Mouse (Mus musculus) macrophage (primary cell): Measurements from ENCODE around the gene Ptgis. TPM values are rescaled to one million over a fixed set of nuclear protein-coding genes. Genes with fewer than 3 reads are reported as not detected.

Experiments used
- H3K27ac ChIP-seq: fragments of 350-480 bp; formaldehyde crosslinking; 2 replicates; pipeline ENCODE4 v1.9.0; 2021
- H3K36me3 ChIP-seq: fragments of 350-480 bp; formaldehyde crosslinking; 2 replicates; pipeline ENCODE4 v1.9.0; 2021; ENCODE audit errors: inconsistent target
- H3K4me3 ChIP-seq: fragments of 350-480 bp; formaldehyde crosslinking; 2 replicates; pipeline ENCODE4 v1.9.0; 2021; ENCODE audit errors: inconsistent target
- H3K79me2 ChIP-seq: fragments of 350-480 bp; formaldehyde crosslinking; 2 replicates; pipeline ENCODE4 v1.9.0; 2021; ENCODE audit errors: inconsistent target
- WGBS: methylation state at CpG from one replicate; pipeline ENCODE4 v1.1.7; 2026; ENCODE audit warnings: inconsistent platforms; ENCODE audit not compliant: missing documents; 5-methylcytosine and 5-hydroxymethylcytosine counted together
- polyA plus RNA-seq: library from polyadenylated mRNA; stranded (reverse); fragments of 250-400 nt; gene quantifications from 3 replicates; pipeline ENCODE4 v1.2.4, GENCODE M21; 2018; ENCODE audit warnings: inconsistent platforms

Ptgis gene
- polyA plus RNA-seq, 1 experiment from 2014 or later, result not detected

- no peak overlapping the region for H3K27ac ChIP-seq
- H3K79me2 ChIP-seq, result no peaks in the 10 kb centered on the region
- H3K4me3 ChIP-seq, result no peak overlapping the region
- H3K36me3 ChIP-seq, result no peaks in the 10 kb centered on the region
- WGBS, result 94% methylated on average over 1 of the region's 1 CpGs
Measured at GRCm38 (mm10) chr2:167268721-167269120, 28.3 kb upstream of the Ptgis start.

GRCm38 (mm10) chr2:167268411-167268690 is 27.9 kb upstream of the Ptgis start:
- Histone ChIP-seq H3K4me3 (no peak overlapping the region), H3K79me2 (no peaks in the 10 kb centered on the region), H3K27ac (no peak overlapping the region), H3K36me3 (no peaks in the 10 kb centered on the region)
- 93% methylated on average over 8 of the region's 8 CpGs for WGBS

- no peak overlapping the region for H3K4me3 ChIP-seq
- H3K27ac ChIP-seq, result no peak overlapping the region
- H3K36me3 ChIP-seq, result no peaks in the 10 kb centered on the region
- no peaks in the 10 kb centered on the region for H3K79me2 ChIP-seq
- WGBS, result 89% methylated on average over 14 of the region's 14 CpGs
Measured at GRCm38 (mm10) chr2:167267531-167268410, 27.4 kb upstream of the Ptgis start.

GRCm38 (mm10) chr2:167266231-167266630 is 25.8 kb upstream of the Ptgis start:
- Histone ChIP-seq H3K27ac (no peak overlapping the region), H3K4me3 (no peak overlapping the region), H3K79me2 (no peaks in the 10 kb centered on the region), H3K36me3 (no peaks in the 10 kb centered on the region)
- WGBS, result 100% methylated on average over 9 of the region's 10 CpGs

GRCm38 (mm10) chr2:167265806-167266205 is 25.4 kb upstream of the Ptgis start:
- no peak overlapping the region for H3K4me3 ChIP-seq
- 60% methylated on average over 4 of the region's 5 CpGs for WGBS
- no peak overlapping the region for H3K27ac ChIP-seq
- no peaks in the 10 kb centered on the region for H3K79me2 ChIP-seq
- H3K36me3 ChIP-seq, result no peaks in the 10 kb centered on the region

GRCm38 (mm10) chr2:167265021-167265420 is 24.6 kb upstream of the Ptgis start:
- no peak overlapping the region for H3K4me3 ChIP-seq
- no peaks in the 10 kb centered on the region for H3K36me3 ChIP-seq
- H3K79me2 ChIP-seq, result no peaks in the 10 kb centered on the region
- WGBS, result 84% methylated on average over 2 of the region's 2 CpGs
- no peak overlapping the region for H3K27ac ChIP-seq

- Histone ChIP-seq H3K79me2 (no peaks in the 10 kb centered on the region), H3K36me3 (no peaks in the 10 kb centered on the region), H3K4me3 (no peak overlapping the region), H3K27ac (no peak overlapping the region)
- 92% methylated on average over 11 of the region's 11 CpGs for WGBS
Measured at GRCm38 (mm10) chr2:167263931-167264330, 23.5 kb upstream of the Ptgis start.

- 96% methylated on average over 8 of the region's 8 CpGs for WGBS
- Histone ChIP-seq H3K36me3 (no peaks in the 10 kb centered on the region), H3K27ac (no peak overlapping the region), H3K79me2 (no peaks in the 10 kb centered on the region), H3K4me3 (no peak overlapping the region)
Measured at GRCm38 (mm10) chr2:167263040-167263810, 22.8 kb upstream of the Ptgis start.

- 97% methylated on average over 10 of the region's 10 CpGs for WGBS
- H3K27ac ChIP-seq, result no peak overlapping the region
- H3K79me2 ChIP-seq, result no peaks in the 10 kb centered on the region
- H3K4me3 ChIP-seq, result no peak overlapping the region
- H3K36me3 ChIP-seq, result no peaks in the 10 kb centered on the region
Measured at GRCm38 (mm10) chr2:167262433-167262832, 22.0 kb upstream of the Ptgis start.

- 86% methylated on average over 4 of the region's 4 CpGs for WGBS
- no peaks in the 10 kb centered on the region for H3K36me3 ChIP-seq
Measured at GRCm38 (mm10) chr2:167261106-167261505, 20.7 kb upstream of the Ptgis start.

GRCm38 (mm10) chr2:167257790-167258189 is 17.4 kb upstream of the Ptgis start:
- no peak overlapping the region for H3K4me3 ChIP-seq
- H3K79me2 ChIP-seq, result no peaks in the 10 kb centered on the region
- H3K27ac ChIP-seq, result no peak overlapping the region
- 90% methylated on average over 3 of the region's 3 CpGs for WGBS
- no peaks in the 10 kb centered on the region for H3K36me3 ChIP-seq

More at GRCm38 (mm10) chr2:167261106-167261505, 20.7 kb upstream of the Ptgis start:
- Histone ChIP-seq H3K79me2 (no peaks in the 10 kb centered on the region), H3K27ac (no peak overlapping the region), H3K4me3 (no peak overlapping the region)

- H3K36me3 ChIP-seq, result no peaks in the 10 kb centered on the region
- no peaks in the 10 kb centered on the region for H3K79me2 ChIP-seq
- no peak overlapping the region for H3K4me3 ChIP-seq
- WGBS, result 85% methylated on average over 6 of the region's 6 CpGs
- no peak overlapping the region for H3K27ac ChIP-seq
Measured at GRCm38 (mm10) chr2:167254808-167255207, 14.4 kb upstream of the Ptgis start.

- Histone ChIP-seq H3K79me2 (no peaks in the 10 kb centered on the region), H3K4me3 (no peak overlapping the region), H3K36me3 (no peaks in the 10 kb centered on the region), H3K27ac (no peak overlapping the region)
- 85% methylated on average over 7 of the region's 7 CpGs for WGBS
Measured at GRCm38 (mm10) chr2:167254185-167254584, 13.8 kb upstream of the Ptgis start.

- H3K27ac ChIP-seq, result no peak overlapping the region
- no peaks in the 10 kb centered on the region for H3K79me2 ChIP-seq
- H3K4me3 ChIP-seq, result no peak overlapping the region
- WGBS, result 63% methylated on average over 5 of the region's 5 CpGs
- H3K36me3 ChIP-seq, result no peaks in the 10 kb centered on the region
Measured at GRCm38 (mm10) chr2:167253476-167253875, 13.1 kb upstream of the Ptgis start.

- WGBS, result 100% methylated on average over 3 of the region's 3 CpGs
- Histone ChIP-seq H3K4me3 (no peak overlapping the region), H3K27ac (no peak overlapping the region), H3K36me3 (no peaks in the 10 kb centered on the region), H3K79me2 (no peaks in the 10 kb centered on the region)
Measured at GRCm38 (mm10) chr2:167252057-167252687, 11.8 kb upstream of the Ptgis start.
